Comparison of ENCODE assay signal across 10 mouse cellular contexts in the genomic region with DNA sequence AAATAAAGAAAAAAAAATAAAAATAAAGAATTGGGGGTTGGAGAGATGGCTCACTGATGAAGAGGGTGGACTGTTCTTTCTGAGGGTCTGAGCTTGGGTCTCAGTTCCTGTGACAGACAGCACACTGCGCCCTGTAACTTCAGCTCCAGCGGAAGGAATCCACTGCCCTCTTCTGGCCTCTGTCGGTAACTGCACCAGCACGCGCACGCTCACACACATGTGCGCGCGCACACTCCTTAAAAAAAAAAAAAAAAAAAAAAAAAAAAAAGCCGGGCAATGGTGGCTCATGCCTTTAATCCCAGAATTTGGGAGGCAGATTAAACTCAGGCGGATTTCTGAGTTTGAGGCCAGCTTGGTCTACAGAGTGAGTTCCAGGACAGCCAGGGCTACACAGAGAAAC. TPM values are rescaled to one million over a fixed set of nuclear protein-coding genes. Genes with fewer than 3 reads are reported as not detected.
DNase-seq lines count a peak whose midpoint lies in the region; ATAC-seq and TF ChIP-seq lines count a peak whose summit lies in the region.
"Had no signal": no experiment of that assay in that cellular context is flagged by ENCODE, and none has a peak within 500 bp of the region (broad histone marks: within the 10 kb centered on the region; RNA-seq: fewer than 3 reads in every experiment).

No protein-coding gene starts in this region.

- no peaks in the 10 kb centered on the region for H3K36me3 ChIP-seq in heart, embryonic 13.5 days
- H3K36me3 ChIP-seq in heart, embryonic 11.5 days (ENCODE audit: control insufficient read depth, insufficient read depth, low read length) = no peaks in the 10 kb centered on the region
- no peaks in the 10 kb centered on the region for H3K36me3 ChIP-seq in stomach, postnatal 0 days (ENCODE audit: control insufficient read depth, insufficient read depth, low read length)
- H3K36me3 ChIP-seq: G1E had no signal

- 0 out of 2 replicates have a peak, but pooled peaks cover 8% of the 10 kb centered on the region for H3K4me1 ChIP-seq in heart, embryonic 13.5 days
- H3K4me1 ChIP-seq in heart, embryonic 11.5 days (ENCODE audit: control insufficient read depth, insufficient read depth, low read length) = peaks cover 5% of the 10 kb centered on the region; the same call in 1 of the 2 replicates
- no peaks in the 10 kb centered on the region for H3K4me1 ChIP-seq in stomach, postnatal 0 days (replicated peaks; ENCODE audit: control insufficient read depth, insufficient read depth)

- H3K4me3 ChIP-seq in heart, embryonic 13.5 days = no peak overlapping the region
- no peak overlapping the region for H3K4me3 ChIP-seq in heart, embryonic 11.5 days (ENCODE audit: low read depth, low read length)
- H3K4me3 ChIP-seq in stomach, postnatal 0 days (ENCODE audit: low read depth, low read length) = no peak overlapping the region

- 0 out of 2 replicates have a peak, but pooled peaks cover 4% of the 10 kb centered on the region for H3K9me3 ChIP-seq in heart, embryonic 13.5 days
- no peaks in the 10 kb centered on the region for H3K9me3 ChIP-seq in heart, embryonic 11.5 days (replicated peaks; ENCODE audit: control insufficient read depth, low read length)
- no peaks in the 10 kb centered on the region for H3K9me3 ChIP-seq in stomach, postnatal 0 days (ENCODE audit: control insufficient read depth, low read length)

- TF ChIP-seq CTCF in stomach, postnatal 0 days (IDR thresholded peaks at IDR 0.05; ENCODE audit: low read depth) = peak; percentile 54

- WGBS in heart, embryonic 13.5 days = 40% methylated on average over 11 of the region's 11 CpGs
- WGBS in heart, embryonic 11.5 days (ENCODE audit: insufficient replicate concordance) = 46% methylated on average over 11 of the region's 11 CpGs
- WGBS in stomach, postnatal 0 days = 59% methylated on average over 11 of the region's 11 CpGs

- no peak overlapping the region for H3K27ac ChIP-seq in heart, embryonic 13.5 days (replicated peaks)
- no peak overlapping the region for H3K27ac ChIP-seq in heart, embryonic 11.5 days (ENCODE audit: low read depth, low read length)
- no peak overlapping the region for H3K27ac ChIP-seq in stomach, postnatal 0 days (replicated peaks)

- TF ChIP-seq EP300 in stomach, postnatal 0 days (optimal IDR thresholded peaks at IDR 0.05) = no peak

- H3K27me3 ChIP-seq in heart, embryonic 13.5 days (replicated peaks) = no peaks in the 10 kb centered on the region
- H3K27me3 ChIP-seq in heart, embryonic 11.5 days (ENCODE audit: control insufficient read depth, insufficient read depth, low read length) = no peaks in the 10 kb centered on the region
- no peaks in the 10 kb centered on the region for H3K27me3 ChIP-seq in stomach, postnatal 0 days (ENCODE audit: control insufficient read depth, insufficient read depth, low read length)

- DNase-seq in right cerebral cortex, postnatal 14 days = peak; percentile 18
- no peak for DNase-seq in right cerebral cortex, adult 2 months (ENCODE audit: low spot score in 2 of 2)
- DNase-seq in embryo, embryonic 9.5 days (ENCODE audit: extremely low spot score) = peak; percentile 42
- peak; percentile 28 for DNase-seq in stomach, postnatal 0 days (ENCODE audit: low spot score)
- no peak for DNase-seq in gastrocnemius, postnatal 14 days
- DNase-seq: kidney, postnatal 10 days had no signal

- intact Hi-C loops in gastrocnemius, postnatal 14 days (cut with DNase I; ENCODE audit: low total_unique reads) = no loop called here

- no peak for ATAC-seq in heart, embryonic 13.5 days (ENCODE audit: extremely low read depth, insufficient number of reproducible peaks, low FRiP score, low TSS enrichment)
- no peak for ATAC-seq in heart, embryonic 11.5 days (replicated peaks; ENCODE audit: insufficient number of reproducible peaks, low FRiP score, low TSS enrichment)
- no peak for ATAC-seq in stomach, postnatal 0 days (ENCODE audit: low FRiP score, low TSS enrichment)
- ATAC-seq in monocyte, adult 5-6 weeks (replicated peaks; ENCODE audit: insufficient number of reproducible peaks, low FRiP score, low TSS enrichment, poor library complexity, severe bottlenecking) = no peak

- H3K9ac ChIP-seq in heart, embryonic 13.5 days = no peak overlapping the region
- no peak overlapping the region for H3K9ac ChIP-seq in heart, embryonic 11.5 days (ENCODE audit: low read depth, low read length)
- no peak overlapping the region for H3K9ac ChIP-seq in stomach, postnatal 0 days (ENCODE audit: low read length)

- peak overlapping the region; percentile 43 for H3K4me2 ChIP-seq in heart, embryonic 13.5 days
- H3K4me2 ChIP-seq in heart, embryonic 11.5 days = no peak overlapping the region; the same call in 1 of the 2 replicates
- H3K4me2 ChIP-seq in stomach, postnatal 0 days (replicated peaks; ENCODE audit: low read depth) = no peak overlapping the region

RNA-seq across cellular contexts. Expression of gene Zfp64, which starts 24.4 kb away (rescaled TPM):
- 15.1 and 16.8 TPM in 2 replicates for polyA plus RNA-seq in heart, embryonic 13.5 days (2015; fragmentation: Nextera tagmentation; extraction: Ambion mirVana)
- 19.2 and 23.2 TPM in 2 replicates for polyA plus RNA-seq in heart, embryonic 11.5 days (2014; fragmentation: Nextera tagmentation; extraction: Ambion mirVana)
- 28.0 and 29.8 TPM in 2 replicates for polyA plus RNA-seq in stomach, postnatal 0 days (2015; fragmentation: Nextera tagmentation; extraction: Ambion mirVana)
- 6.8 to 13.0 TPM (median 7.8 TPM) in 3 replicates for total RNA-seq in monocyte, adult 5-6 weeks (2017)
- 1 to 10 TPM; 7.8 to 8.0 TPM for total RNA-seq in gastrocnemius, postnatal 14 days (2021)

Comparison
In these comparisons a context has a peak if more than half of its experiments do, and no peak if none do; other contexts are left out.
1. DNase-seq: peak in right cerebral cortex, postnatal 14 days (single experiment), embryo, embryonic 9.5 days (single experiment) and stomach, postnatal 0 days (single experiment); none in right cerebral cortex, adult 2 months (0 of 2) and gastrocnemius, postnatal 14 days (single experiment).